Mouse (Mus musculus) myocyte (in vitro differentiated cells): ENCODE measurements around the gene Srpk1.

Source experiments
- CEBPB ChIP-seq: IDR thresholded peaks from 2 replicates; pipeline ENCODE4 v1.6.1; 2011; ENCODE audit warnings: mild to moderate bottlenecking, moderate library complexity; ENCODE audit not compliant: poor library complexity, insufficient read depth, severe bottlenecking
- E2F4 ChIP-seq: IDR thresholded peaks from one replicate; pipeline ENCODE4 v1.6.1; 2011; ENCODE audit warnings: mild to moderate bottlenecking, control low read depth, moderate library complexity; ENCODE audit not compliant: insufficient read depth
- MAX ChIP-seq: IDR thresholded peaks from one replicate; pipeline ENCODE4 v1.6.1; 2011; ENCODE audit warnings: low read depth, mild to moderate bottlenecking, control low read depth
- MYOD1 ChIP-seq, 3 experiments: IDR thresholded peaks; one replicate each; pipeline ENCODE4 v1.6.1; 2011; ENCODE audit warnings: control low read depth in 2 of 3, low read depth in 2 of 3, mild to moderate bottlenecking in 2 of 3, moderate library complexity in 1 of 3; ENCODE audit not compliant: insufficient read length in 2 of 3, control insufficient read depth in 1 of 3
- MYOG ChIP-seq, 3 experiments: IDR thresholded peaks; one replicate each; pipeline ENCODE4 v1.6.1; 2011; ENCODE audit warnings: control low read depth in 2 of 3, low read depth in 2 of 3, mild to moderate bottlenecking in 2 of 3; ENCODE audit not compliant: insufficient read length in 2 of 3, control insufficient read depth in 1 of 3, insufficient read depth in 1 of 3
- POLR2A ChIP-seq: IDR thresholded peaks from one replicate; pipeline ENCODE4 v1.6.1; 2011; ENCODE audit warnings: low read depth, mild to moderate bottlenecking, control low read depth, moderate library complexity; ENCODE audit not compliant: insufficient read length
- POLR2AphosphoS2 ChIP-seq: IDR thresholded peaks from one replicate; pipeline ENCODE4 v1.6.1; 2011; ENCODE audit warnings: low read depth, control low read depth; ENCODE audit not compliant: insufficient read length
- REST ChIP-seq: IDR thresholded peaks from one replicate; pipeline ENCODE4 v1.6.1; 2011; ENCODE audit warnings: mild to moderate bottlenecking, control low read depth, moderate library complexity; ENCODE audit not compliant: insufficient read depth, insufficient read length
- TCF12 ChIP-seq: IDR thresholded peaks from one replicate; pipeline ENCODE4 v1.6.1; 2011; ENCODE audit warnings: mild to moderate bottlenecking, control low read depth; ENCODE audit not compliant: poor library complexity, insufficient read depth, severe bottlenecking
- USF1 ChIP-seq: IDR thresholded peaks from one replicate; pipeline ENCODE4 v1.6.1; 2011; ENCODE audit warnings: low read depth, mild to moderate bottlenecking, control low read depth, moderate library complexity

DNA sequence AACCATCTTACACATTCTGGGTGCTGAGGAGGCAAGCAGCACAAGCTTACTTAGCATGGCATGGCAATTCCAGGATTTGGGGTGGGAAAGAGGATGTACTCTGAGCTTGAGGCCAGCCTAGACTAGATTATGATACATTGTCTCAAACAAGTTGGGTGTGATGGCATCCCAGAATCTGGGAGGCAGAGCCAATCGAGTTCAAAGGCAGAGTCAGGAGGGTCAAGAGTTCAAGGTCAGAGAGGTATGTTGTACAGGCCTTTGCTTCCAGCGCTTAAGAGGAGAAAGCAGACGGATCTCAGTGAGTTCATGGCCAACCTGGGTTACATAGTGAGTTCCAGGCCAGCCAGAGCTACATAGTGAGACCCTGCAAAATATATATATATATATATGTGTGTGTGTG lies 23.7 kb upstream of the Srpk1 start:
- no peak for TF ChIP-seq E2F4
- TF ChIP-seq TCF12: no peak
- TF ChIP-seq POLR2A: no peak
- no peak for TF ChIP-seq REST
- TF ChIP-seq USF1: no peak
- no peak for TF ChIP-seq POLR2AphosphoS2
- TF ChIP-seq MYOD1 (IDR thresholded peaks at IDR 0.05; ENCODE audit: control insufficient read depth in 1 of 3, insufficient read length in 2 of 3, low read depth in 2 of 3): no peak
- no peak for TF ChIP-seq CEBPB
- no peak for TF ChIP-seq MYOG (IDR thresholded peaks at IDR 0.05; ENCODE audit: control insufficient read depth in 1 of 3, insufficient read depth in 1 of 3, insufficient read length in 2 of 3, low read depth in 2 of 3)
- TF ChIP-seq MAX: no peak
